Mouse (Mus musculus) bone marrow macrophage, adult 2 months (primary cell): ENCODE results near the gene Cd47.

ENCODE experiments used
- CTCF ChIP-seq: IDR thresholded peaks from 2 replicates; pipeline ENCODE4 v1.5.1; 2012; ENCODE audit warnings: low read depth, mild to moderate bottlenecking, low read length, moderate library complexity
- POLR2A ChIP-seq: IDR thresholded peaks from 2 replicates; pipeline ENCODE4 v1.6.1; 2012; ENCODE audit warnings: mild to moderate bottlenecking, low read depth, low read length, borderline replicate concordance

GRCm38 (mm10) chr16:49796271-49796670, 4.1 kb upstream of the Cd47 start:
- no peak for TF ChIP-seq POLR2A
- no peak for TF ChIP-seq CTCF
